Mouse (Mus musculus) CH12.LX (cell line): ENCODE data around the gene Stk39.

Experiments
- CTCF ChIP-seq, 2 experiments: IDR thresholded peaks in 1 of 2; conservative IDR thresholded peaks in 1 of 2; 2 replicates each; pipeline ENCODE4 v1.5.1; 2011 to 2012; ENCODE audit warnings: low read depth in 2 of 2, low read length in 2 of 2, improper control_type of control experiment in 1 of 2, inconsistent platforms in 1 of 2, mild to moderate bottlenecking in 1 of 2, moderate library complexity in 1 of 2
- KAT2A ChIP-seq: IDR thresholded peaks from 2 replicates; pipeline ENCODE4 v1.6.1; 2012; ENCODE audit warnings: low read length, improper control_type of control experiment, inconsistent platforms; ENCODE audit not compliant: insufficient replicate concordance
- MAFK ChIP-seq: IDR thresholded peaks from 2 replicates; pipeline ENCODE4 v1.6.1; 2011; ENCODE audit warnings: low read length, improper control_type of control experiment; ENCODE audit not compliant: insufficient replicate concordance
- MXI1 ChIP-seq: IDR thresholded peaks from 2 replicates; pipeline ENCODE4 v1.6.1; 2011; ENCODE audit warnings: mild to moderate bottlenecking, low read depth, low read length, improper control_type of control experiment
- NELFE ChIP-seq: IDR thresholded peaks from 2 replicates; pipeline ENCODE4 v1.6.1; 2011; ENCODE audit warnings: low read depth, low read length, improper control_type of control experiment
- NRF1 ChIP-seq: IDR thresholded peaks from 2 replicates; pipeline ENCODE4 v1.6.1; 2014; ENCODE audit warnings: low read depth, mild to moderate bottlenecking, inconsistent platforms, low read length, improper control_type of control experiment, moderate library complexity
- POLR2A ChIP-seq: IDR thresholded peaks from 2 replicates; pipeline ENCODE4 v1.6.1; 2011; ENCODE audit warnings: low read depth, mild to moderate bottlenecking, improper control_type of control experiment, low read length
- SIN3A ChIP-seq: IDR thresholded peaks from 2 replicates; pipeline ENCODE4 v1.6.1; 2012; ENCODE audit warnings: low read length, improper control_type of control experiment, inconsistent platforms
- SMC3 ChIP-seq: IDR thresholded peaks from 2 replicates; pipeline ENCODE4 v1.6.1; 2011; ENCODE audit warnings: low read depth, low read length, improper control_type of control experiment
- TBP ChIP-seq: conservative IDR thresholded peaks from 2 replicates; pipeline ENCODE4 v1.6.1; 2011; ENCODE audit warnings: low read depth, low read length, improper control_type of control experiment
- USF1 ChIP-seq: IDR thresholded peaks from 2 replicates; pipeline ENCODE4 v1.6.1; 2014; ENCODE audit warnings: low read depth, mild to moderate bottlenecking, inconsistent platforms, low read length, improper control_type of control experiment
- ZC3H11A ChIP-seq: IDR thresholded peaks from 2 replicates; pipeline ENCODE4 v1.6.1; 2012; ENCODE audit warnings: low read depth, mild to moderate bottlenecking, inconsistent platforms, low read length, improper control_type of control experiment
- ZNF384 ChIP-seq: IDR thresholded peaks from 2 replicates; pipeline ENCODE4 v1.6.1; 2012; ENCODE audit warnings: low read depth, low read length, improper control_type of control experiment, inconsistent platforms

GRCm38 (mm10) chr2:68436305-68436704, 35.8 kb downstream of the Stk39 start:
- TF ChIP-seq MAFK (no peak), USF1 (no peak), MXI1 (no peak), NRF1 (no peak), ZNF384 (no peak), ZC3H11A (no peak), TBP (no peak), POLR2A (no peak), NELFE (no peak), CTCF (conservative IDR thresholded peaks at IDR 0.05 in 1 of 2, IDR thresholded peaks at IDR 0.05 in 1 of 2; ENCODE audit: low read depth in 2 of 2, low read length in 2 of 2) (no peak), SMC3 (no peak), KAT2A (no peak), SIN3A (no peak)
